Mouse (Mus musculus) hindbrain, embryonic 14.5 days (tissue): ENCODE results near the gene Rora. TPM values are rescaled to one million over a fixed set of nuclear protein-coding genes. Genes with fewer than 3 reads are reported as not detected.

ENCODE experiments used
- ATAC-seq: fragments of 200-750 bp; cut with Nextera tagmentation; 2 replicates; pipeline ENCODE4 v1.8.0; 2017; ENCODE audit warnings: moderate number of reproducible peaks, mild to moderate bottlenecking, moderate TSS enrichment, moderate library complexity; ENCODE audit not compliant: low FRiP score
- DNase-seq: peaks from one replicate; pipeline ENCODE4 v3.0.0-alpha.2; 2015; ENCODE audit warnings: low spot score
- H3K27ac ChIP-seq: fragments of 300-500 bp; sonication (generic); 2 replicates; pipeline ENCODE4 v1.5.1; 2014; ENCODE audit warnings: mild to moderate bottlenecking, moderate library complexity
- H3K27me3 ChIP-seq: fragments of 300-500 bp; sonication (generic); 2 replicates; pipeline ENCODE4 v1.6.1; 2014; ENCODE audit warnings: mild to moderate bottlenecking, low read length, mixed read lengths; ENCODE audit not compliant: control insufficient read depth, insufficient read depth
- H3K36me3 ChIP-seq: fragments of 300-500 bp; sonication (generic); replicated peaks from 2 replicates; pipeline ENCODE4 v1.6.1; 2014; ENCODE audit not compliant: control insufficient read depth, insufficient read depth
- H3K4me1 ChIP-seq: fragments of 300-500 bp; sonication (generic); replicated peaks from 2 replicates; pipeline ENCODE4 v1.6.1; 2014; ENCODE audit warnings: antibody characterized with exemption, low read length, mixed read lengths; ENCODE audit not compliant: control insufficient read depth, insufficient read depth
- H3K4me2 ChIP-seq: fragments of 300-500 bp; sonication (generic); replicated peaks from 2 replicates; pipeline ENCODE4 v1.6.1; 2014; ENCODE audit warnings: mild to moderate bottlenecking, moderate library complexity
- H3K4me3 ChIP-seq: fragments of 300-500 bp; sonication (generic); replicated peaks from 2 replicates; pipeline ENCODE4 v1.5.1; 2014; ENCODE audit warnings: mild to moderate bottlenecking, low read length
- H3K9ac ChIP-seq: fragments of 300-500 bp; sonication (generic); 2 replicates; pipeline ENCODE4 v1.6.1; 2014
- H3K9me3 ChIP-seq: fragments of 300-500 bp; sonication (generic); 2 replicates; pipeline ENCODE4 v1.6.1; 2016; ENCODE audit warnings: low read length; ENCODE audit not compliant: control insufficient read depth
- WGBS: fragments of 180-500 bp; shearing (Covaris S2); extraction: QIAGEN DNeasy Blood & Tissue Kit; methylation state at CpG from one replicate; pipeline ENCODE4 v1.1.7; 2014; 5-methylcytosine and 5-hydroxymethylcytosine counted together
- polyA plus RNA-seq: library from polyadenylated mRNA; unstranded; fragments of >200 nt; fragmentation: Nextera tagmentation; extraction: Ambion mirVana; gene quantifications from 2 replicates; pipeline ENCODE4 v1.2.1, GENCODE M21; 2014

Gene Rora
- polyA plus RNA-seq, 1 experiment from 2014 or later: 22.0 TPM

DNA sequence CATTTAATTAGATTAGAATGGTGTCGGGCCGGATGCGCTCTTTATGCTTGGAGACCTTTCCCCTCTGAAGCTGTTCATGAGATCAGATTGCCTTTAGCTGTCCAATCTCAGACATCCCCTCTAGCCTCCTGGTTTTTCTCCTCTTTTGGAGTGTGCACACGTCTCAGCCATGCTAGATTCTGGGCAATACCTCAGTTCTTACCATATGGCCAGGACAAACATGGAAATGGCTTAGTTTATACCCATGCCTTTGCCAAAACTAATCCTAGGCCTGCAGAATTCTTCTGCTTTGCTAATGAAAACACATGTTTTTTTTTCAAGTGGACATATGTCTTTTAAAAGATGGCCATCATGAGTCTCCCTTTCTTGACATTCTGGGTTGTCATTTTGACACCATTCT lies 46.3 kb downstream of the Rora start:
- H3K36me3 ChIP-seq: no peaks in the 10 kb centered on the region
- no peak for ATAC-seq
- no peak overlapping the region for H3K4me3 ChIP-seq
- H3K9me3 ChIP-seq: no peaks in the 10 kb centered on the region
- H3K27ac ChIP-seq: no peak overlapping the region
- peaks cover 14% of the 10 kb centered on the region for H3K4me1 ChIP-seq
- no peak for DNase-seq
- no peak overlapping the region for H3K9ac ChIP-seq
- no peak overlapping the region for H3K4me2 ChIP-seq
- WGBS: 49% methylated on average over 4 of the region's 4 CpGs
- H3K27me3 ChIP-seq: no peaks in the 10 kb centered on the region

DNA sequence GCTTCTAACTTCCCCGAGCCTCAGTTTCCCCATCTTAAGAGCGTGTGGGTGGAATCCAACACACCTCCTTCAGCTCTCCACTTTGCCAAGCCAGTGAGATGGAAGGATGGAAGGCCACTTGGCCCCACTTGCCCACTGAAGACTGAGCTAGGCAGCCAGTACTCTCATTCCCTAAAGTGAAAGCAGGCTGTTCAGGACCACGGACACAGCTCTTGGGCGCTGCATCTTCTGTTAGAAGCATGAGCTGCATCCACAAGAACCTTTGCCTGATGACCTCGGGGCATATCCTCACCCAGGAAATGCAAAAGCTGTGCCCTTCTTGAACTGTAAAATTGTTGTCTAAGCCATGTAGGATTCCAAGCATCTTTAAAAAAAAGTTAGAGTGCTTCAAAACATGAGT lies 54.0 kb downstream of the Rora start:
- no peak overlapping the region for H3K27ac ChIP-seq
- H3K36me3 ChIP-seq: no peaks in the 10 kb centered on the region
- no peaks in the 10 kb centered on the region for H3K27me3 ChIP-seq
- ATAC-seq (no peak), DNase-seq (no peak)
- H3K9ac ChIP-seq: no peak overlapping the region
- H3K4me1 ChIP-seq: peaks cover 13% of the 10 kb centered on the region
- H3K4me2 ChIP-seq: no peak overlapping the region
- 75% methylated on average over 5 of the region's 5 CpGs for WGBS
- H3K9me3 ChIP-seq: no peaks in the 10 kb centered on the region
- no peak overlapping the region for H3K4me3 ChIP-seq

DNA sequence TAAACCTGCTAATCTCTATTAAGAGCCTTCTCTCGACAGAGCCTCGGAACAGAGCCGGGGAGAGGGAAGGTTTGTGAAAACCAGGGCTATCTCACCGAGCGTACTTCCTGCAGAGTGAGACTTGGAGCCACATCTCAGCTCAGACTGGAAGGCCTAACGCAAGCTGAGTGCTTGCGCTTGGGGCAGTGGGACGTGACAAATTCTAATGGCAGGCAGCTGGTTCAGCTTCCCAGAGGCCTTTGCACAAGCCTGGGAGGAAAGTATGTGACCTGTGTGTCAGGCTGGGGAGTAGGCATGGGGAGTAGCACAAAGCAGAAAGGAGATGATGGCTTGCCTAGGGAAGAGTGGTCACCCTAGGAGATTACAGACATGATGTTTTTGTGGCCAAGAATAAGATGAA lies 55.6 kb downstream of the Rora start:
- ATAC-seq (no peak), DNase-seq (no peak)
- Histone ChIP-seq H3K4me2 (no peak overlapping the region), H3K4me3 (no peak overlapping the region), H3K27me3 (no peaks in the 10 kb centered on the region), H3K4me1 (peaks cover 11% of the 10 kb centered on the region), H3K36me3 (no peaks in the 10 kb centered on the region), H3K9ac (no peak overlapping the region), H3K27ac (no peak overlapping the region), H3K9me3 (no peaks in the 10 kb centered on the region)
- 62% methylated on average over 8 of the region's 8 CpGs for WGBS

DNA sequence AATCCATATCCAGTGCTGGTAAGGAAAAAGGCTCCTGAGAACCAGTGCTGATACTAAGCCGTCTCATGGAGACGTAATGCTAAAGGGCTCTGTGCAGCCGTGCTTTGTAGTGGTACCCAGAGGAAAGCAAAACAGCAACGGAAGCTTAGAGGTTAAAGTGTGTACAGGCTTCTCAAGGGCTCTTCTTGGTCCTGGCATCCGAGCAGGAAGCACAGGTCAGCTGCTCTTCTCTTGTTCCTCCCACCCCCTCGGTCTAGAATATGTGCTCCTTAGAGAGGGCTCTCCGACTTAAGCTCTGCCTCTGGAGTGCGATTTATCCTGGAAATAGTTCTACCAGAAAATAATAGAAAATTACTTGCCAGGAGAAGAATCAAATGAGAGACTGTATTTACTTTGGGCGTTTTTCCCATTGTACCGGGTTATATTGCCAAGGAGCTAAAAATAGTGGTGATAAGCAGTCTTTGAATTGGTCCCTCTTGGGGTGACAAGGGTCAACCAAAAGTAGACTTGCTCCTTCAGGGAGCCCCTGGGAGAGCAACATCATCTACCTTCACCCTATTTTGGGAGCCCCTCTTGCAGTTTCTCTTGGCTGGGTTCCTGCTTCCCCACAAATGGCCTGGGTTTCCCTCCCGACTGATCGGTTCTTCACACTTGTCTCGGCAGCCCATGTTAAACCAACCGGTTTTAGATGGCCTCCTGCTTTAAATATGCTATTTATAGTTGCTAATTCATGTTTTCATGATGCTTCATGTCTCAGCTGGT lies 57.5 kb downstream of the Rora start:
- H3K9me3 ChIP-seq: no peaks in the 10 kb centered on the region
- peaks cover 11% of the 10 kb centered on the region for H3K4me1 ChIP-seq
- whole genome bisulfite sequencing: 68% methylated on average over 14 of the region's 14 CpGs
- H3K4me2 ChIP-seq: no peak overlapping the region
- DNase-seq (no peak), ATAC-seq (no peak)
- H3K4me3 ChIP-seq: no peak overlapping the region
- no peak overlapping the region for H3K27ac ChIP-seq
- H3K9ac ChIP-seq: no peak overlapping the region
- no peaks in the 10 kb centered on the region for H3K27me3 ChIP-seq
- no peaks in the 10 kb centered on the region for H3K36me3 ChIP-seq

DNA sequence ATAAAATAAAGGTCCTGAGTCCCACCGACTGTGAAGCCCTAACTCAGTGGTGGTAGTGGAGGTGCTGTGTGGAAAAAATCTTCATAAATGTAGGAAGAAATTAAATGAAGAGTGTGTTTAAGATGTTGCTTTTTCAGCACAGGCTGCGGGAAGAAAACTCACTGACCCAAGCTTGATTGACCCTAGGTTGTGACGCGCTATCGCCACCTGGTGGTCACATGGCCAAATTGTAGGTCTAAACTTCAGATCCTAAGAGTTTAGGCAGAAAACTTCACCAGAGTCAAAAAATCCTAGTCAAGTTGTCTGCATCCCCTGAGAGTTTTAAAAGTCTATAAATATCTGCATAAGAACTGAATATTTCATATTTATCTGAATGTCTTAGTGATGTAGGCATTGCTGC lies 63.4 kb downstream of the Rora start:
- Histone ChIP-seq H3K9ac (no peak overlapping the region), H3K27ac (no peak overlapping the region), H3K27me3 (no peaks in the 10 kb centered on the region), H3K36me3 (no peaks in the 10 kb centered on the region), H3K4me3 (no peak overlapping the region), H3K4me2 (no peak overlapping the region), H3K4me1 (no peaks in the 10 kb centered on the region), H3K9me3 (no peaks in the 10 kb centered on the region)
- ATAC-seq: no peak
- 18% methylated on average over 5 of the region's 5 CpGs for WGBS
- DNase-seq: peak; percentile 59

DNA sequence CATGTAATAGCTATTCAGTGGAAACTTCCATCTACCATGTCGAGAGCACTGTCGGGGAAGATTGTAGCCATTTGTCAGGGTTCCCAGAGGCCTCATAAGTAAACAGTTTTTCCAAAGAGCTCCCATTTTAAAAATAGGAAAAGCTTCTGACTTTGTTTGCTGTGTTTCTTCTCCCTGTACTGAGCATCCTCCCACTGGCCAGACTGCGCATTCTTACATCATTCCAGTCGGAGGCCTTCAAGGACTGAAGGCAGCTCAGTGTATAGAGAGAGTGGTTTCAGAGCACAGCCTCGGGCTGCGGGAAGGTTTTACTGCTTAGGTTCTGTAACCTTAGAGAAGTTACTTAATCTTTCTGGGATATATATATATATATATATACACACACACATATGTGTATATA lies 64.8 kb downstream of the Rora start:
- Histone ChIP-seq H3K9me3 (no peaks in the 10 kb centered on the region), H3K27ac (no peak overlapping the region), H3K4me2 (no peak overlapping the region), H3K36me3 (no peaks in the 10 kb centered on the region), H3K9ac (no peak overlapping the region), H3K4me3 (no peak overlapping the region), H3K4me1 (no peaks in the 10 kb centered on the region), H3K27me3 (no peaks in the 10 kb centered on the region)
- ATAC-seq (no peak), DNase-seq (no peak)
- WGBS: 85% methylated on average over 6 of the region's 6 CpGs

DNA sequence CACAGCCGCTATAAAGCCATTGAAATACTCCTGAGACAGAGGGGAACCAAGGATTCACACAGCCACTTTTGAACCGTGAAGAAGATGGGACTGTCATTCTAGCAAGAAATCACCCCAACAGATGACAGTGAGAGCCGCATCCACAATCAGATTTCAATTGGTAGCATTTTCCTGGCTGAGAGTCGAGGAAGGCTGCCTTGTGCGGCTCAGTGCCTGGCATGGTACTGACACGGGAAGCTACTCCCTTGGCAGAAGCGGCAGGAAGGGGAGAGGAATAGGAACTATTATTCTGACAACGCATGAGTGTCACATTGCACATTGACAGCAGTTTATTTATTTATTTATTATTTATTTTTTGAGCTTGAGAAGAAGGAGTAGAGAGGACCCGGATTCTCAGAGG lies 65.7 kb downstream of the Rora start:
- no peak overlapping the region for H3K27ac ChIP-seq
- WGBS: 80% methylated on average over 9 of the region's 9 CpGs

DNA sequence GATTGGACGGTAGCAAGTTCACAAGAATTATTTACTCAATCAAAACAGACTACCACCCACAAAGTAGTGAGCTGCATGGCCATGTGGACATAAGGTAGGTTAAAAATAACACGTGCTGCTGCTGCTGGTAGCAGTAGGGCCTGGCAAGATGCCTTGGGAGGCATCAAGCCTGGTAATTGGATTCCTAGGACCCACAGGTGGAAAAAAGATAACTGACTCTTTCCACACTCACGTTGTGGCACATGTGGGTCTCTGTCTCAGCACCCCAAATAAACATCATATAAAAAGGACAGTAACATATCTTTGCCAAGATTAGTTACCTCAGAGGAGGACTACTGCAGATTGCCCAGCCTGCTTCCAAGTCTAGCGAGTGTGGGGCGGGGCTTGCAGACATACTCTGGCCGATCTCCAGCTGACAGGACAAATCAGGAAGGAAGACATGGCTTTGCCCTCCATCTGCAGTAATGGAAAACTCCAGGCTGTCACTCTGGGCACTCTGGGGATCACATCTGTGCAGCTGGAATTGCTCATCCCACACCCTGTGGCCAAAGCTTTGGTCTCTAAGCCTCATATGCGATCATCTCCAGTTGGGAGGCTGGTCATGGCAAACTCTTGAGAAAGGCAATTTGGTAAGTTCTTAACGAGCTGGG lies 71.2 kb downstream of the Rora start:
- Histone ChIP-seq H3K4me1 (no peaks in the 10 kb centered on the region), H3K9ac (no peak overlapping the region), H3K4me3 (no peak overlapping the region), H3K27me3 (no peaks in the 10 kb centered on the region), H3K4me2 (no peak overlapping the region), H3K9me3 (no peaks in the 10 kb centered on the region), H3K36me3 (no peaks in the 10 kb centered on the region), H3K27ac (no peak overlapping the region)
- WGBS: 88% methylated on average over 8 of the region's 8 CpGs
- ATAC-seq (no peak), DNase-seq (no peak)

More for the DNA sequence above, 65.7 kb downstream of the Rora start:
- Histone ChIP-seq H3K27me3 (no peaks in the 10 kb centered on the region), H3K4me3 (no peak overlapping the region), H3K9me3 (no peaks in the 10 kb centered on the region), H3K4me2 (no peak overlapping the region), H3K36me3 (no peaks in the 10 kb centered on the region), H3K9ac (no peak overlapping the region), H3K4me1 (no peaks in the 10 kb centered on the region)
- ATAC-seq (no peak), DNase-seq (no peak)

DNA sequence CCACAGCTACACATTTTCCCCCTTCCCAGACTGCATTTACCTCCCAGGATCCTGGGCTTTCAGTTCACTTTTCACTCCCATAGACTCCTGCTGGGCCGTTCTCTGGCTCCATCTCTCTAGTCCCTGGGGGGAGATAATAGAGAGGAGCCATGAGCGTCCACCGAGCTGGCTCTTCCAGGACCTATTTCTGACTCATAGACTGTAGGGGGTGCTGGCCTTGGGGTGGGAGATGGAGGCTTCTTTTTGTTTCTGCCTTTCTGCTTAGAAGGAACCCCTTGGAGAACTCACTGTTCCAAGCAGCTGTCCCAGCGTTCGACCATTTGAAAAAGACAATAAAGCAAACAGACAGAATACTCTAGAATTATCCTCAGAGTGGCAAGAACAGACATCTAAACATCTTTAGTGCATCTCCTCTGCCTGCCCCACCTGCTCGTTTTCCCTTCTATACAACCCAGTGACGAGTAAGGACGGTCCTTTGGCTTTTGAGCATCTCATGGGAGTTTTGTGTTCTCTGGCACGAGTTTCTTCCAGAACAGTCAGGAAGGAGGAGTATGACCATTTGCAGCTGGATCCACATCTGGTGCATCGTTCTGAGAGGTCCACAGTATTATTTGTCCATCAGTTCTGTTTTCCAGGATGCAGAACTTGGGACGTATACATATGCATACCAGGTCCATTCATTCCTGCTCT lies 73.7 kb downstream of the Rora start:
- Histone ChIP-seq H3K4me3 (no peak overlapping the region), H3K9me3 (peaks cover 2% of the 10 kb centered on the region; the same call in 1 of the 2 replicates), H3K27me3 (no peaks in the 10 kb centered on the region), H3K4me1 (no peaks in the 10 kb centered on the region), H3K9ac (no peak overlapping the region), H3K4me2 (no peak overlapping the region), H3K36me3 (no peaks in the 10 kb centered on the region), H3K27ac (no peak overlapping the region)
- DNase-seq: no peak
- WGBS: 73% methylated on average over 11 of the region's 11 CpGs
- ATAC-seq: no peak
